Mouse (Mus musculus) spleen, adult 12 weeks (tissue): Measurements from ENCODE around the gene Gm5169.
"Not testable (repeated sequence)": the region's sequence is repeated elsewhere in the genome, so short reads cannot be mapped to it uniquely, and the experiment has no call there.

ENCODE experiments used
- DNase-seq: peaks from one replicate; pipeline ENCODE4 v3.0.0; 2022; ENCODE audit warnings: low spot score

Gene Gm5169

GRCm38 (mm10) chrX:25301355-25301754, at the start of gene Gm5169:
TSS of gene Gm5169 (minus strand) at chrX:25301455.
- DNase-seq = not testable (repeated sequence)

GRCm38 (mm10) chrX:25347424-25347823, 46.2 kb upstream of the Gm5169 start:
- DNase-seq = not testable (repeated sequence)
